Mouse (Mus musculus): ENCODE results near the gene Cd300ld3. TPM values are rescaled to one million over a fixed set of nuclear protein-coding genes. Genes with fewer than 3 reads are reported as not detected.

Gene Cd300ld3
- polyA plus RNA-seq, 1 experiment from 2014 or later: not detected

DNA sequence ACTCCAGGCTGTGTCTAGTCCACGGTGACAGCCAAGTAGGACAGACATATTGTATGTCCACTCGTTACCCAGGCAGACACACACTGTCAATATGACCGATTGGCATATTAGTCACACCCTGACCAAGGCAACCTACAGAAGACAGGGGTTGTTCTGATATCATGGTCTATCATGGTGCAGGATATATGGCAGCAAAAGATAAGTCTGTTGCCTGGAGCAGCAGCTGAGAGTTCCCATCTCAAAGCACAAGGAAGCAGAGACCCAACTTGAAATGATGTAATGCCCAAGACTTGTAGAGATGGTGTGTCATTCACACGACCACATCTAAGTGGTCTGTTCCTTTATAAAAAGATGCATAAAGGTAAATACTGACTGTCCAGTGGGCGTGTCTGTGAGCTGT lies 30.5 kb upstream of the Cd300ld3 start:
- Histone ChIP-seq H3K4me2 (no peak overlapping the region), H3K36me3 (no peaks in the 10 kb centered on the region), H3K4me3 (no peak overlapping the region), H3K27ac (no peak overlapping the region), H3K9me3 (replicated peaks) (no peaks in the 10 kb centered on the region), H3K27me3 (peaks cover 9% of the 10 kb centered on the region), H3K9ac (no peak overlapping the region), H3K4me1 (replicated peaks) (no peaks in the 10 kb centered on the region)
- 75% methylated on average over 5 of the region's 5 CpGs for WGBS
- no peak for ATAC-seq (replicated peaks; ENCODE audit: insufficient number of reproducible peaks, insufficient read depth, low FRiP score, low read depth)

DNA sequence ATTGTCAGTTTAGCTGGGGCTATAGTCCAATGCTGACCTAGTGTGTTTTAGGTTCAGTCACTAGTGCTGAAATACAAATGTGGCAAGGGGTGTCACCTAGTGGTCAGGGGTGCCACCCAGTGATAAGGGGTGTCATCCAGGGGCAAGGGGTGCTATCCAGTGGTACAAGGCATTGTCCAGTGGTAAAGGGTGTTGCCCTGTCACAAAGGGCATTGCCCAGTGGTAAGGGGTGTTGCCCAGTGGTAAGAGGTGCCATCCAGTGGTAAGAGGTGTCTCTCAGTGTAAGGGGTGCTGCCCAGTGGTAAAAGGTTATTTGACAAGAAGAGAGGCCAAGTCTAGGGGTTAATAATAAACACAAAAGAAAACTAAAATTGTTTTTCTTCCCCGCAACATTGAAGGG lies 29.2 kb upstream of the Cd300ld3 start:
- 80% methylated on average over 1 of the region's 1 CpGs for WGBS
- H3K4me2 ChIP-seq: no peak overlapping the region
- H3K27ac ChIP-seq: no peak overlapping the region
- H3K9me3 ChIP-seq (replicated peaks): no peaks in the 10 kb centered on the region
- H3K36me3 ChIP-seq: no peaks in the 10 kb centered on the region
- no peak overlapping the region for H3K9ac ChIP-seq
- H3K27me3 ChIP-seq: peaks cover 6% of the 10 kb centered on the region; the same call in 1 of the 2 replicates
- no peak overlapping the region for H3K4me3 ChIP-seq
- ATAC-seq (replicated peaks; ENCODE audit: insufficient number of reproducible peaks, insufficient read depth, low FRiP score, low read depth): no peak
- no peaks in the 10 kb centered on the region for H3K4me1 ChIP-seq (replicated peaks)

DNA sequence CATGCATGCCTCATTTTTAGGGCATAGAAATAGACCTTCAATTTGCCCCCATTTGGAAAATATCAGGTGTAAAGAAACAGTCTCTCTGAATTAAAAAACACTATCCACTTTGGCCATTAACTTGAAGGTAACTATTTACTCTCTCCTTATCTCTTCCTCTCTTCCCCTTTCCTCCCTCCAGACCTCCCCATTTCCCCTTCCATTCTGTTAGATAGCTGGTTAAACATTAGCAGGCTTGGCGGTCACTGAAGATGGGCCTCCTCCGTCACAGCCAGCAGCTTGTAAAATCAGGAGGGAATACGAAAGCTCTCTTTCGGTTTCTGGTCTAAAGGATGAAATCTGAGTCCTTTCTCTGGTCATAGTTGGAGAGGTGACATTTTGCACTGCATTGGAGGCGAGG lies 27.6 kb upstream of the Cd300ld3 start:
- Histone ChIP-seq H3K27ac (no peak overlapping the region), H3K27me3 (no peaks in the 10 kb centered on the region; the same call in 1 of the 2 replicates), H3K9me3 (replicated peaks) (no peaks in the 10 kb centered on the region), H3K36me3 (no peaks in the 10 kb centered on the region), H3K4me1 (replicated peaks) (0 out of 2 replicates have a peak, but pooled peaks cover 4% of the 10 kb centered on the region), H3K4me3 (no peak overlapping the region), H3K4me2 (no peak overlapping the region), H3K9ac (no peak overlapping the region)
- no peak for ATAC-seq (replicated peaks; ENCODE audit: insufficient number of reproducible peaks, insufficient read depth, low FRiP score, low read depth)
- 46% methylated on average over 5 of the region's 5 CpGs for WGBS

DNA sequence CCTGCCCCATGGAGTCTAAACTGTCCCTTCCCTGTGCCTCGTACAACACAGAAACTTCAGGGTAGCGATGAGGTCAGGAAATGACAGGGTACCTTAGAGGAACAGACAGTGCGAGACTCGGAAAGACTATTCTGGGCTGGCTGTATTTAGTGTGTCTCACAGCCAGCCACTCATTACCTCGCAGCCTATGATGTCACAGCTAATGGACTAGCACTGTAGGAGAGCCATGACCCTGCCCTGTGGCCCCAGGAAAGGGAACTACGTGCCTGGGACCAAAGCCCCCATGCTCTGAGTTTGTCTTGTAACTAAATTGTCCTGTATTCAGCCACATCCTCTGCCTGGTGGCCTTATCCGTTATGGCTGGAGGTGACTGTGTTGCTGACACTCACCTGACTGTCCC lies 27.2 kb upstream of the Cd300ld3 start:
- ATAC-seq (replicated peaks; ENCODE audit: insufficient number of reproducible peaks, insufficient read depth, low FRiP score, low read depth): no peak
- Histone ChIP-seq H3K4me2 (no peak overlapping the region), H3K4me1 (replicated peaks) (0 out of 2 replicates have a peak, but pooled peaks cover 4% of the 10 kb centered on the region), H3K9me3 (replicated peaks) (no peaks in the 10 kb centered on the region), H3K4me3 (no peak overlapping the region), H3K9ac (no peak overlapping the region), H3K27ac (no peak overlapping the region), H3K27me3 (no peaks in the 10 kb centered on the region; the same call in 1 of the 2 replicates), H3K36me3 (no peaks in the 10 kb centered on the region)
- WGBS: 50% methylated on average over 7 of the region's 7 CpGs

DNA sequence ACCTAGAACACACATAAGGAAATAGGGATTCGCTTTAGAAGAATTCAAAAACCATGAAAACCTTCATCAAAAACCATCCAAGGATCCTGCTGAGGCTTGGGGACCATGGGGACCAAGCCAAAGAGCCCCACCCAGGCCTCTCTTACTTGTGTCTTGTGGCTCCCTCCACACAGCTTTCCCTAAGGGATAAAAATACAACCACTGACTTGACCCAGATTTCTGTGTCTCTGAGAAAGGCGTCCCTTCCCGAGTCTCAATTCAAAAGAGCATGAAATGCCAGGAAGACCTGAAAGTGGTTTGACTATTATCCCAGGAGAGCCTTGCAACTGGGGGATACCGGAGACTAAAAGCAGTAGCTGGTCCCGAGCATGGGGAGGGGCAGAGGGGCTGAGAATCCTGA lies 24.8 kb upstream of the Cd300ld3 start:
- no peaks in the 10 kb centered on the region for H3K36me3 ChIP-seq
- H3K4me1 ChIP-seq (replicated peaks): 0 out of 2 replicates have a peak, but pooled peaks cover 4% of the 10 kb centered on the region
- no peak overlapping the region for H3K9ac ChIP-seq
- no peaks in the 10 kb centered on the region for H3K9me3 ChIP-seq (replicated peaks)
- H3K27me3 ChIP-seq: no peaks in the 10 kb centered on the region; the same call in 1 of the 2 replicates
- no peak for ATAC-seq (replicated peaks; ENCODE audit: insufficient number of reproducible peaks, insufficient read depth, low FRiP score, low read depth)
- H3K4me2 ChIP-seq: no peak overlapping the region
- WGBS: 66% methylated on average over 5 of the region's 5 CpGs
- no peak overlapping the region for H3K27ac ChIP-seq
- no peak overlapping the region for H3K4me3 ChIP-seq

DNA sequence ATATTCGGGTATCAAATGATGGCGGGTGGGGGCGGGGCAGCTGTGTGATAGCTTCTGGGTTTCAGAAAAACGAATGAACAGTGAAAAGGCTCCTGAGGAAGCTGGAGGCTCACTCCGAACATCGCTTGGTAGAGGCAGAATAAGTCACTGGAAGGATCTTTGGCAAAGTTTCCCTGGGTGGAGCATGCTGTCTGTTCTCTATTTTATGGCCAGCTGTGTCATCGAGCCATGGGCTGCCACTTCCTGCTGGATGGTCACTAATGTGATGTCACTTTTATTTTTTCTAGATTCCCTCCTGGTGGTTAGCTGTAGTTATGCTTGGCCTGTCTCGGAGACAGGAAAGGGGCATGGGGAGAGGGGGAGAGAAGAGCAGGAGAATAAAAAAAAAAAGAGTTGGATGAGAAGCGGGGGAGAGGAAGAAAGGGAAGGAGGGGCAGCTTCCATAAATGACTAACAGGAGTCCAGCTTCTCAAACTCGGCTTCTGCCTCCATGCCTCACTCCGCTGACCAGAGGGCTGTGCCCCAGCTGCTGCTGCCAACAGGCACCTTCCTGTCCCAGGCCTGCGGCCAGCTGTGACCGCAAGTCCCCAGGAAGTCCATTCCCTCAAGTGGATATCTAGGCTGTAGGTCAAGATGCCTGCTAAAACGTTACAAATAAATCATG lies 23.6 kb upstream of the Cd300ld3 start:
- no peaks in the 10 kb centered on the region; the same call in 1 of the 2 replicates for H3K27me3 ChIP-seq
- no peak overlapping the region for H3K27ac ChIP-seq
- H3K9me3 ChIP-seq (replicated peaks): no peaks in the 10 kb centered on the region
- H3K4me3 ChIP-seq: no peak overlapping the region
- no peaks in the 10 kb centered on the region for H3K36me3 ChIP-seq
- peak overlapping the region; percentile 29 for H3K4me2 ChIP-seq
- WGBS: 22% methylated on average over 14 of the region's 14 CpGs
- 0 out of 2 replicates have a peak, but pooled peaks cover 4% of the 10 kb centered on the region for H3K4me1 ChIP-seq (replicated peaks)
- H3K9ac ChIP-seq: no peak overlapping the region
- ATAC-seq (replicated peaks; ENCODE audit: insufficient number of reproducible peaks, insufficient read depth, low FRiP score, low read depth): no peak

DNA sequence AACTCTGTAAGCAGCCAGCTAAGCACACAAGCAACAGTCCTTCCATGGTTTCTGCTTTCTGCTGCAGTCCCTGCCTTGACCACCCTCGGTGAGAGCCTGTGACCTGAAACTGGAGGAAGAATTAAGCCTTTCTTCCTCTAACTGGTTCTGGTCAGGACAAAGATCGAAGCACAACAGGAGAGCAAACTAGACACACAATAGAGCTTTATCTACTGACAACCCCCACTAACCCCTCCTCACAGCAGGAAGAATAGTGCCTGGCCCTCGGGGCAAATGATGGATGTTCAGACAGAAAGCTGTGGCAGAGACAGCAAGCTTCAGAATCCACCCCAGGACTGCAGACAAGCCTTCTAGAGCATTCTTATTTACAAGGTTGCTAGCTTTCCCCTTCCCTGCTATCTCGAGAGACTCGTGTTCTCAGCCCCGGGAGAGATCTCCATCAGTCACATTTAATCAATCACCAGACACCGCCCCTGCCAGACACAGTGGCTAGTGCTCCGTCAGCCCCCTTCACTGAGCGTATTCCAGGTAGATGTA lies 22.9 kb upstream of the Cd300ld3 start:
- Histone ChIP-seq H3K36me3 (no peaks in the 10 kb centered on the region), H3K4me3 (no peak overlapping the region)

DNA sequence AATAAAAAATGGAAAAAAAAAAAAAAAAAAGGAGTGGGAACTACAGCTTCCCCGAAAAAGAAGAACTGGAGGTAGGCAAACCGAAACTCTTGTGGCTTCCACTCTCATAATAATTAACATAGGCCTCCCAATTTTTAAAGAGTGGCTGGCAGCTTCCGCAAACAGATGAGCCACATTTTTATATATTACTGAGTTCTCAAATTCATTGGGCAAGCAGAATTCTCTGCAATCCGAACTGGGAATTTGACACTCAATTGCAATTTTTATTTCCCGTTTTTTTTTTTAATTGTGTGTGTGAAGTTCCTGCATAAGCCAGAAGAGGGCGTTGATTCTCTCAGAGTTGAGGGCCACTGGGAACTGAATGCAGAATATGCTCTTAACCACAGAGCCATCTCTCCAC lies 18.6 kb upstream of the Cd300ld3 start:
- H3K4me1 ChIP-seq (replicated peaks): 0 out of 2 replicates have a peak, but pooled peaks cover under 1% of the 10 kb centered on the region
- no peak for ATAC-seq (replicated peaks; ENCODE audit: insufficient number of reproducible peaks, insufficient read depth, low FRiP score, low read depth)
- no peak overlapping the region for H3K9ac ChIP-seq
- no peak overlapping the region for H3K4me3 ChIP-seq
- no peak overlapping the region for H3K27ac ChIP-seq
- 60% methylated on average over 6 of the region's 6 CpGs for WGBS
- H3K9me3 ChIP-seq (replicated peaks): no peaks in the 10 kb centered on the region
- no peaks in the 10 kb centered on the region for H3K36me3 ChIP-seq
- peaks cover 3% of the 10 kb centered on the region; the same call in 1 of the 2 replicates for H3K27me3 ChIP-seq
- H3K4me2 ChIP-seq: no peak overlapping the region

More for the DNA sequence above, 22.9 kb upstream of the Cd300ld3 start:
- Histone ChIP-seq H3K27me3 (no peaks in the 10 kb centered on the region; the same call in 1 of the 2 replicates), H3K4me2 (peak overlapping the region; percentile 29; the same call in 1 of the 2 replicates), H3K27ac (no peak overlapping the region), H3K9me3 (replicated peaks) (no peaks in the 10 kb centered on the region), H3K9ac (no peak overlapping the region), H3K4me1 (replicated peaks) (0 out of 2 replicates have a peak, but pooled peaks cover 4% of the 10 kb centered on the region)
- WGBS: 8% methylated on average over 9 of the region's 9 CpGs
- ATAC-seq (replicated peaks; ENCODE audit: insufficient number of reproducible peaks, insufficient read depth, low FRiP score, low read depth): no peak

DNA sequence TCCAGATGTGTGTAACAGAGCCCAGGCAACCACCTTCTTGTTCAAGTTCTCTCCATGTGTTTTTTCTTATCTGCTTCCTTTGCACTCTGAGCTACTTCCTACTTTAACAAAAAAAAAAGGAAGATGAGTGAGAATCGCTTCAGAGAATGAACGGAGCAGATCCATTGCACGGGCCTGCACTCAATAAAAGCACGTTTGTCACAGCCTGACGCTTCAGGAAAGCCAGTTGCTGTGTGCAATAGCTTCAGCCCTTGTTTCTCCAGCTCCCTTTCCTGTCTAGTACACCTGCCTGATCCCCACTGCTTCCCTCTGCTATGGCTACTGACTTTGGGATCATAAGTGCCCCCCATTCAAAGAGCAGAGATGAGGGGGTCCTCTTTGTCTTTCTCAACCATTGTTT lies 13.9 kb upstream of the Cd300ld3 start, which contains the start of gene Cd300e:
Gene Cd300e, minus strand, starts transcription at position 101 of the 400 bp plus-strand sequence.
- H3K9ac ChIP-seq: no peak within 1 kb of the TSS
- 33% methylated on average over 5 of the region's 5 CpGs for WGBS
- ATAC-seq (replicated peaks; ENCODE audit: insufficient number of reproducible peaks, insufficient read depth, low FRiP score, low read depth): no peak
- H3K36me3 ChIP-seq: no peaks in the 10 kb centered on the region
- no peak within 1 kb of the TSS for H3K4me3 ChIP-seq
- H3K27ac ChIP-seq: no peak within 1 kb of the TSS
- no peak within 1 kb of the TSS for H3K4me2 ChIP-seq
- H3K27me3 ChIP-seq: peaks cover 3% of the 10 kb centered on the region; the same call in 1 of the 2 replicates
- H3K9me3 ChIP-seq (replicated peaks): no peaks in the 10 kb centered on the region
- no peaks in the 10 kb centered on the region for H3K4me1 ChIP-seq (replicated peaks)

DNA sequence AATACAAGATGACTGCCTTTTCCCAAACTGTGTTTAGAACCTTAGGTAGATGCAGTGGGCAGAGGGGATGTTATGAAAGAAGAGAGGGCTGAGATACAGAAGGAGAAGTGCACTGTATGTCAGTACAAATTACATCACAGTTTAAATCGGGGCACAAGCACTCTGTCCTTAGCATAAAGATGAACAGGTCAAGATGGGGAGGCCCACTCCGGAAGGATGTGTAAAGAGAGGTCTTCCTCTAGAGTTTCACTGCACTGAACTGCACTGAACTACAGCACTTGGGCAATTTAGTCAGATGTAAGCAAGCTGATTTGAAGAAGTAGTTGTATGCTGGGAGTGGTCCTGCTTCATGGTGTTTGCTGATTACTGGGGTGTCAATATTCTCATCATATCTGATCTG lies 11.6 kb upstream of the Cd300ld3 start:
- Histone ChIP-seq H3K27ac (no peak overlapping the region), H3K9ac (no peak overlapping the region), H3K27me3 (peaks cover 3% of the 10 kb centered on the region; the same call in 1 of the 2 replicates), H3K4me1 (replicated peaks) (no peaks in the 10 kb centered on the region), H3K4me3 (no peak overlapping the region), H3K4me2 (no peak overlapping the region), H3K36me3 (no peaks in the 10 kb centered on the region), H3K9me3 (replicated peaks) (no peaks in the 10 kb centered on the region)
- WGBS: 69% methylated on average over 2 of the region's 2 CpGs
- ATAC-seq (replicated peaks; ENCODE audit: insufficient number of reproducible peaks, insufficient read depth, low FRiP score, low read depth): no peak

DNA sequence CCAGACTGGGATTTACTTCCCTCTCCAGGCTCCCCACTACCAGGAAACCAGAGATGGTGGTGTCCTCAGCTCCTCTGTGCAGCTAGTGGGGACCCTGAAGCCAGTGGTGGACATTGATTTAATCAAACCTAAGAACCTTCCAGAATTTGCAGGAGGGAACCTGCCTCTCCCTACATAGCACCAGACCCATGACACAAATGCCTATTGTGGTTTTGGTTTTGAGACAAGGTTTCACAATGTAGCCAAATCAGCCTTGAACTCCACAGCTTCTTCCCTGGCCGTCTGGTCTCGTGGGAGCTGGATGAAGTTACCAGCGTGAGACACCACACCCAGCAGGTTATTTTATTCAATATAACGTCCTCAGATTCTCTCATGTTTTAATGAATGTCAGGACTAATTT lies 10.5 kb upstream of the Cd300ld3 start:
- no peak overlapping the region for H3K9ac ChIP-seq
- WGBS: 60% methylated on average over 4 of the region's 4 CpGs
- no peaks in the 10 kb centered on the region for H3K9me3 ChIP-seq (replicated peaks)
- H3K4me2 ChIP-seq: no peak overlapping the region
- no peak overlapping the region for H3K4me3 ChIP-seq
- H3K4me1 ChIP-seq (replicated peaks): no peaks in the 10 kb centered on the region
- no peaks in the 10 kb centered on the region for H3K36me3 ChIP-seq
- ATAC-seq (replicated peaks; ENCODE audit: insufficient number of reproducible peaks, insufficient read depth, low FRiP score, low read depth): no peak
- no peak overlapping the region for H3K27ac ChIP-seq
- H3K27me3 ChIP-seq: peaks cover 3% of the 10 kb centered on the region; the same call in 1 of the 2 replicates
